Mouse (Mus musculus): ENCODE data around the gene Tmem165. TPM values are rescaled to one million over a fixed set of nuclear protein-coding genes. Genes with fewer than 3 reads are reported as not detected.

Tmem165 gene
- polyA plus RNA-seq, 1 experiment: 49.4 TPM

GRCm38 (mm10) chr5:76231171-76231855, 47.6 kb downstream of the Tmem165 start:
- WGBS: 94% methylated on average over 13 of the region's 13 CpGs
- no peak for DNase-seq (ENCODE audit: low read depth, low spot score)

- DNase-seq (ENCODE audit: low read depth, low spot score): no peak
- WGBS: 72% methylated on average over 3 of the region's 3 CpGs
Measured at GRCm38 (mm10) chr5:76243274-76243673, 59.6 kb downstream of the Tmem165 start.

- 93% methylated on average over 4 of the region's 4 CpGs for WGBS
- no peak for DNase-seq (ENCODE audit: low read depth, low spot score)
Measured at GRCm38 (mm10) chr5:76243929-76244328, 60.2 kb downstream of the Tmem165 start.

- 94% methylated on average over 10 of the region's 10 CpGs for WGBS
- DNase-seq (ENCODE audit: low read depth, low spot score): no peak
Measured at GRCm38 (mm10) chr5:76244430-76244829, 60.8 kb downstream of the Tmem165 start.

- WGBS: 85% methylated on average over 3 of the region's 3 CpGs
Measured at GRCm38 (mm10) chr5:76245419-76245818, 61.7 kb downstream of the Tmem165 start.

GRCm38 (mm10) chr5:76246539-76246938, 62.9 kb downstream of the Tmem165 start:
- no peak for DNase-seq (ENCODE audit: low read depth, low spot score)

More at GRCm38 (mm10) chr5:76245419-76245818, 61.7 kb downstream of the Tmem165 start:
- no peak for DNase-seq (ENCODE audit: low read depth, low spot score)

GRCm38 (mm10) chr5:76250948-76251347, 67.3 kb downstream of the Tmem165 start:
- 92% methylated on average over 3 of the region's 3 CpGs for WGBS
- DNase-seq (ENCODE audit: low read depth, low spot score): no peak

Other genes starting within 250 kb of the Tmem165 start
- 3.9 and 6.3 TPM in 2 replicates for gene Kdr, start 205.4 kb upstream of the Tmem165 start, polyA plus RNA-seq (2012; rRNA removed)
- 55.9 and 60.8 TPM in 2 replicates for gene Srd5a3, start 43.6 kb upstream of the Tmem165 start, polyA plus RNA-seq (2012; rRNA removed)
- 6.0 and 15.0 TPM in 2 replicates for gene Clock, start 120.9 kb downstream of the Tmem165 start, polyA plus RNA-seq (2012; rRNA removed)
- not detected in 2 replicates for gene Pdcl2, start 147.3 kb downstream of the Tmem165 start, polyA plus RNA-seq (2012; rRNA removed)
- gene Nmu, start 179.9 kb downstream of the Tmem165 start, polyA plus RNA-seq (2012; rRNA removed): 1.4 and 1.6 TPM in 2 replicates

All from large intestine, adult 2 months (tissue).